12 mouse cellular contexts compared by ENCODE assay signal in the genomic region with DNA sequence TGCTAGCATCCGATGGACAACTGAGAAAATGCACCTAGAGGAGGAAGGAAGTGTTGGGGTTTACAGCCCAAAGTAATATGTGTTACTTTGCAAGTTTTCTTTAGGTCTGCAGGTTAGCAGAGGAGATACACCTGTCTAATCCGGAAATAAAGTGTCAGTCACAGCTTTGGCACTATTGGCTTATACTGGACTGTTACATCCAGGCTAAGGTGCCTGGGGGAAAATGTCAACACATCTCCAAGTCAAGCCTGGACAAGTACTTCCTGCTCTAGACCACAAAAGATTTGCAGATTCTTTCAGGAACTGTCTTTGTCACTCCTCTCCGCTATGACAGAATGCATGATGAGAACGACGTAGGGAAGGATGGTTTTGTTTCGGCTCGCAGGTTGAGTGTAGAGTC.
"Had no signal": no experiment of that assay in that cellular context is flagged by ENCODE, and none has a peak within 500 bp of the region (broad histone marks: within the 10 kb centered on the region; RNA-seq: fewer than 3 reads in every experiment).

No protein-coding gene starts in this region.

- DNase-seq: retina, postnatal 1 day; right cerebral cortex, adult 18-20 months; right cerebral cortex, postnatal 14 days; right cerebral cortex, postnatal 25 days; right cerebral cortex, postnatal 4 days; spleen, adult 18-20 months; thymus, adult 18-20 months; thymus, adult 2 months; thymus, postnatal 14 days; thymus, postnatal 25 days; thymus, postnatal 36 days; thymus, postnatal 4 days had no signal
